Mouse (Mus musculus) kidney, postnatal 4 days (tissue): Measurements from ENCODE around the gene Cd1d1.
A peak's percentile ranks its signal among the peaks of the same experiment; 100 is the strongest.
"Not testable (repeated sequence)": the region's sequence is repeated elsewhere in the genome, so short reads cannot be mapped to it uniquely, and the experiment has no call there.

ENCODE experiments used
- DNase-seq, 2 experiments: peaks; one replicate each; pipeline ENCODE4 v3.0.0; 2021; ENCODE audit warnings: mixed read lengths in 2 of 2

Cd1d1 gene

DNA sequence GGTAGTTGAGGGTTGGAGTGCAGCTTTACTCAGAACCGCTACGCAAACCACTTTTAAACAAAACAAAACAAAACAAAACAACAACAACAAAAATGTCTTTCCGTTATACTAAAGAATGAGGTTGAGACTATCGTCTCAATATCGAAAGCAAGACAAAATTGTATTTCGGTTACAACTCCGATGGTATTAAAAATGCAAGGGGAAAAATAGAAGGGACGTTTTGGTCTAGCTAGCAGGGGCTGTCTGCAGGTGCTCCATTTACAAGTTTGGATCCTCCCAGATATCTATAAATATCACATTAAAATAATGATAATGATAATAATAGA is at the start of gene Cd1d1:
Cd1d1 (minus strand) TSS at position 27 of the 326 bp plus-strand sequence.
- no peak for DNase-seq

DNA sequence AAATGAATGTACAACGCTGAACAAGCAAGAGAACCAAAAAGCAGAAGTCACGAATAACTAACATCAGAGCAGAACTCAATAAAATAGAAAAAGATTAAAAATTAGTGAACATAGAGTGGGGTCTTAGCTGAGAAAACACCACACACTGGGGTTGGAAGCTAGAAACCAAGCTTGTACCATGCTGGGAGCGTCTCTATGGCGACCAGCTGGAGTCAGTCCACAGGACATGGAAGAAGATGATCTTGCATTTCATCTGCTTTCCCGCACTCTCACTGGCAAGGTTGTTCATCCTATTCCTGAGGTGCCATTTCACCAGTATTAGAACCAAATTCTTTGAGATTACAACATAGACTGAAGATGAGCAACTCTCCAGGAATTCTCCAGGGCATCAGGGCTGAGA is 48.6 kb upstream of the Cd1d1 start:
- DNase-seq: no peak

GRCm38 (mm10) chr3:87041733-87042132 is 42.5 kb upstream of the Cd1d1 start:
- DNase-seq: no peak

DNA sequence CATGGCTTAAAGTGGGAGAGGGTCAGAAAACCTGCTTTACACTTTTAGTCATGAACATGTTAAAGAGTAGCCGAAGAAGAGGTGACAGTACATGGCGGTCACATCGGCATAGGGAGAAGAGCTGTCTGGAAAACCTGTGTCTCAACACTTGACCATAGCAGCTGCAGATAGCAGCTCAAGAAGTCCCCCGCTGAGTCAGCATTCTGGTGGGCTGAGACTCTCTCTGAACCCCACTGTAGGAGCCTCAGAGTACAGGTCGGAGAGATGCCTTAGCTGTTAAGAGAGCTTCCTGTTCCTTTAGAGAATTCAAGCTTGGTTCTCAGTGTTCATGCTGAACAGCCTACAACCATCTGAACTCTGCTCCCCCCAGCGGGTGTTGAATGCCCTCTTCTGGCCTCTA is 39.3 kb upstream of the Cd1d1 start:
- DNase-seq: no peak

- no peak for DNase-seq
Measured at GRCm38 (mm10) chr3:87034061-87034460, 34.8 kb upstream of the Cd1d1 start.

DNA sequence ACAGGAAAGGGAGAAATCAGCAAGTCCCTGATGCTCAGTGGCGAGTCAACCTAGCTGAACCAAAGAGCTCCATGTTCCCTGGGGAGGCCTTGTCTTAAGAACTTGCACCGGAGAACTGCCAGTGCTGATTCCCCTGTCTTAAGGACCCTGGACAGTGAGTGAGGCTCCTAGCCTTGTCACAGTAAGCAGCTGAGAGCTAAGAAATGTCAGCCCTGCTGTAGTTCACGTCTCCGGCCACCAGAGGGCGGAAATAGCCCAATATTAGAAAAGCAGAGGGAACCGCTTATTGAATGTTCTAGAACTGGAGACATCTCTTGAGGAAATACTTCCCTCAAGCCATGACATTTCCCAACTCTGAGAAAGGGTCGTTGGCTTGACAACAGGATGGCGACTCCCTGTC is 34.1 kb upstream of the Cd1d1 start:
- peak; percentile 86 for DNase-seq

GRCm38 (mm10) chr3:87030855-87031254 is 31.6 kb upstream of the Cd1d1 start:
- peak; percentile 75 to 79 for DNase-seq

GRCm38 (mm10) chr3:87017707-87018106 is 18.5 kb upstream of the Cd1d1 start:
- DNase-seq: no peak

- no peak for DNase-seq
Measured at GRCm38 (mm10) chr3:87017001-87017400, 17.8 kb upstream of the Cd1d1 start.

DNA sequence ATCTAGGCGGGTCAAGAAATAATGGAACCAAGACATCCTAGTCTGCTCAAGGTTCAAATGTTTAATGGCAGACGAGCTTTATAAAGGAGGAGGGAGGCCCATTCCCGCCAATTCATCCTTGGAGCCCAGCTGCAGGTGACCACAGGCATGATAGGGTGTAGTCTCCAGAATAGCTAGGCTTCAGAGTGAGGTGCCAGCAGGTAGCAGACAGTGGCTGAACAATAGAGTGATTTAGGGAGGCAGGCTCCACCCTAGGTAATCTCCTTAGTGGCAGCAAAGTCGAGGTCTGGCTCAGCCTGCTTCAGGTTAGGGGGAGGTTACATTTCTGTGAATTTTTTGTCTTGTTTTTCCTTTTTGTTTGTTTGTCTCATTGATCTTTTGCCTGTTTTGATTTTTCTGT is 16.7 kb upstream of the Cd1d1 start:
- no peak for DNase-seq

- not testable (repeated sequence) for DNase-seq
Measured at GRCm38 (mm10) chr3:87012406-87012805, 13.2 kb upstream of the Cd1d1 start.

- not testable (repeated sequence) for DNase-seq
Measured at GRCm38 (mm10) chr3:87008281-87008680, 9.0 kb upstream of the Cd1d1 start.

GRCm38 (mm10) chr3:87000676-87001075 is 1.4 kb upstream of the Cd1d1 start:
- DNase-seq: no peak

GRCm38 (mm10) chr3:87000051-87000450 is 810 bp upstream of the Cd1d1 start:
- DNase-seq: no peak

DNA sequence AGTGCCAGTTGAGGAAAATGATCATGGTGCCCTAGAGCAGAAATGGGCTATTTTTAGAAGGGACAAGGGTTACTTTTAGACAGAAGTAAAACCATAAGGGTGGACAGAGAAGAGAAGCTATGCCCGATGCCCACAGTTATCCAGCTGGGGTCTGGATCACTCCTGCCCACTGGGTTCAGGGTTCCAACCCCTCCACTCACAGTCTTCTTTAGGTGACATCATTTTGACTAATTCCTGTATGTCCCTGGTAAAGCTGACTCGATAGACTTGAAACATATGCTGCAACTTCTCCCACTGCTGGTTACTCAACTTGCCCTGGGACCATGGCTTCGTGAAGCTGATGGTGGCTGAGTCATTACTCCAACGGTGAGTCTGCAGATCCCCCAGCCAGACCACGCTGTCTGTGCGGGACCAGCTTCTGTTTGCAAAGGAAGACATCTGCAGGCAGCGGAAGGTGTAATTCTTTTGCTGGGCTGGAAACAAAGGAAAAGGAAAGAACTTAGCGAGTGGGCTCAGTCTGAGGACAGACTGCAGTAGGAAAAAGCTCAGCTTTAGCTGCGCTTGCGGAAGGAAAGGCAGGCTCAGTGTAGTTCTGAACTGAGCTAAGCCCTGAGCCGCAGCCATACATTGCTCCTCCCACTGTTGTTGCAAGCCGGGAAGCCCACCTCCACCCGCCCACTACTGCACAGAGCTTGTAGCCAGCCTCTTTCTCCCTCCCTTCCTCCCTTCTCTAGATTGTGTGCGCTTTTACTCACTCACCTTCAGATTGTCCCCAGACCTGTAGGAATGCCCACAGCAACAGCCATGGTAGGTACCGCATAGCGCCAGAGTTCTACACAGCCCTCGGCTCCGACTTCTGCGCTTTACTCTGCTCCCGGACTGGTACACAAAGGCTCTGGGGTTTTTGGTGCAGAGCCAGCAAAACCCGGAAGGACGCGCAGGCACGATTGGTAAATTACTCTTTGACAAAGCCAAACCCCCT is 517 bp downstream of the Cd1d1 start:
- DNase-seq: peak; percentile 83 to 89

DNA sequence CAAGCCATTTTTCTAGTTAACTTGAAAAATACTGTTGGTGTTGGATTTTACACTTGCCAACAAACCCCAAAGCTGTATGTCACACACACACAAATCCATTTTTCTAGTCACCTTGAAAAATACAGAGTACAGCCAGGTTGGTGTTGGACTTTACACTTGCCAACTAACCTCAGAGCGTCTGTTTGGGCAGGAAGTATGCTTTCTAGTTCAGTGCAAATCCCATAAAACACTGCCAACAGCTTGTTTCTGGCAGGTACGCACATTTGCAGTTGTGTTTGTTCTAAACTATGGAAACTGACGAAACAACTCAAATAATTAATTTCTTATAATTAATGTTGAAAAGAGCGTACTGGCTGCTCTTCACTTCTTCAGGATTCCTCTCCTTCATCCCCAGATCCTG is 3.1 kb downstream of the Cd1d1 start:
- DNase-seq: no peak

GRCm38 (mm10) chr3:86995381-86995780 is 3.9 kb downstream of the Cd1d1 start:
- DNase-seq: no peak

DNA sequence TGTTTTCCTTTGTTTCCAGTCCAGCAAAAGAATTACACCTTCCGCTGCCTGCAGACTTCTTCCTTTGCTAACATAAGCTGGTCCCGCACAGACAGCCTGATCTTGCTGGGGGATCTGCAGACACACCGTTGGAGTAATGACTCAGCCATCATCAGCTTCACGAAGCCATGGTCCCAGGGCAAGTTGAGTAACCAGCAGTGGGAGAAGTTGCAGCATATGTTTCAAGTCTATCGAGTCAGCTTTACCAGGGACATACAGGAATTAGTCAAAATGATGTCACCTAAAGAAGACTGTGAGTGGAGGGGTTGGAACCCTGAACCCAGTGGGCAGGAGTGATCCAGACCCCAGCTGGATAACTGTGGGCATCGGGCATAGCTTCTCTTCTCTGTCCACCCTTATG is 12.3 kb downstream of the Cd1d1 start:
- DNase-seq: not testable (repeated sequence)

GRCm38 (mm10) chr3:86986490-86986889 is 12.8 kb downstream of the Cd1d1 start:
- DNase-seq: peak; percentile 33 to 43

GRCm38 (mm10) chr3:86983382-86983781 is 15.9 kb downstream of the Cd1d1 start:
- no peak for DNase-seq

- DNase-seq: peak; percentile 37 to 51
Measured at GRCm38 (mm10) chr3:86976546-86976945, 22.7 kb downstream of the Cd1d1 start.

DNA sequence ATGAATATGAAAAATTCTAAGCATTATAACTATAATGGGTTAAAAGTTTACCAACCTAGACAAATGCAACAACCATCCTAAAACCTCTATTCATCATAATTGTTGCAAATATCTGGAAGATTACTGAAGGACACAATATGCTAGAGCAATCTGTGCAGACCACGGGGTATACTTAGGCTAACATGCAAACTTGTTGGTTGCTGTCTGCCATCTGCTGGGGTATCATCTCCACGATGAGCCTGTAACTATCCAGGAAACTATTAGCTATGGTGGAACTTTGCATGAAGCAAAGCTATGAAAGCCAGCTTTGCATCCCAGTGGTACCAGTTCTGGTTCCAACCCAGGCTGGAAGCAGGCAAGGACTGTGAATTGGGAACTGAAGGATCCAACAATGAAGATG is 24.1 kb downstream of the Cd1d1 start:
- no peak for DNase-seq

GRCm38 (mm10) chr3:86962665-86963435 is 36.4 kb downstream of the Cd1d1 start:
- DNase-seq: no peak

DNA sequence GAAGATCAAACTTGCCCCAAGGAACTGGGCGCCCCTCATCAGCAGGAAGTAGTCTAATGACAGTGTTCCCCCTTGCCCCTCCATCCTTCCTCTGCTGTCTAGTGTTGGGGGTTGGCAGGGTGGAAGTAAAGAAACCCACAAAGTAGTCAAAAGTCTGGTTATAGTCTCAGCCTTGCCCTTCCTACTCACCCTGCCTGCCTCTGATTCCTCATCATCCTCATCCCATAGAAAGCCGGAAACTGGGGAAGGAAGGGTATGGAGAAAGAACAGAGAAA is 37.9 kb downstream of the Cd1d1 start:
- no peak for DNase-seq
